Mouse (Mus musculus) liver, adult 2 months (tissue): ENCODE measurements at regions not wholly inside any gene's neighbourhood (a gene's known extent, or its start where the extent isn't known, plus 50 kb on each side); places are given as distances from the start of the nearest gene placed in this dataset.

ENCODE experiments used
- CTCF ChIP-seq: fragments of 200-500 bp; IDR thresholded peaks from 2 replicates; pipeline ENCODE4 v1.5.1; 2011; ENCODE audit warnings: low read depth, low read length, control low read depth
- POLR2A ChIP-seq: fragments of 200-500 bp; IDR thresholded peaks from 2 replicates; pipeline ENCODE4 v1.6.1; 2011; ENCODE audit warnings: low read length, control low read depth; ENCODE audit not compliant: insufficient read depth; ENCODE audit errors: extremely low read depth

GRCm38 (mm10) chr1:7591327-7591726, 2783.6 kb downstream of the Gm37988 start:
- TF ChIP-seq POLR2A (no peak), CTCF (no peak)
